Mouse (Mus musculus): ENCODE results near the gene Cldn17.

Cldn17 gene

DNA sequence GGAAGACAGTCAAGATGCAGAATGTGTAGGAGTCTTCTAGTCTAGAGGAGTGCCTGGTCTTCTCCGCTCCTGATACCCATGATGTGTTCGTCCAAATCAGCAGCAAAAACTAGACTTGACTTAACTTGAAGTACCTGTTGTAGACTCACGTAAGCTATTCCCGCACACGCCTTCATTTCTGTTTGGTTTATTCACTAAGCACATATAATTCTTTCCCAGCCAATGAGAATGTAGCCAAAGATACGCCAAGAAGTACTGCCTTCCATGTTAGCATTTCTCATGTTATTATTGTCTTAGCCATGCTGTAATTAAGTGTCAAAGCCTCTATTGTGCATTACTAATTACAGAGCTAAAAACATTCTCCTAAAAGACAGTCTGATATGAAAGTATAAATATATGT, at the start of gene Cldn17:
TSS of gene Cldn17 (minus strand) at position 101 of the 400 bp plus-strand sequence.
- in situ Hi-C loops (cut with MboI; ENCODE audit: unreplicated experiment in 2 of 2): no loop called here

DNA sequence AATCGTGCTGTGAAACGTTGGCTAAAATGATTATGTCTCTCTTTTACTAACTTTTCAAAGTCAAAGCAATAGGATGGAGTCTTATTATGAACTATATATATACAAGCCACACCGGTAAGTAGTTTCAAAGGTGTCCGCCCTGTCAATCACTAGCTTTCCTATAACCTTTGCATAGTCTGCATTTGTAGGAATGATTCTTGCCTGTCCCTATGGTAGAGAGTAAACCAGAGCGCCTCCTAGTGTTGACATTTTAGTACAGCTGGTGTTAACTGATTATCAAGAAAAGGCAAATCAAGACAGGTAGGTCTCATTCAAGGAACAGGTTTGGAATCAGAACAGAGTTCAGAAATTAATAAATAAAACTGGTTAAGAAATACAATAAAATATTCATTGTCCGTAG, 35.7 kb upstream of the Cldn17 start:
- in situ Hi-C loops (cut with MboI; ENCODE audit: unreplicated experiment in 2 of 2): no loop called here

DNA sequence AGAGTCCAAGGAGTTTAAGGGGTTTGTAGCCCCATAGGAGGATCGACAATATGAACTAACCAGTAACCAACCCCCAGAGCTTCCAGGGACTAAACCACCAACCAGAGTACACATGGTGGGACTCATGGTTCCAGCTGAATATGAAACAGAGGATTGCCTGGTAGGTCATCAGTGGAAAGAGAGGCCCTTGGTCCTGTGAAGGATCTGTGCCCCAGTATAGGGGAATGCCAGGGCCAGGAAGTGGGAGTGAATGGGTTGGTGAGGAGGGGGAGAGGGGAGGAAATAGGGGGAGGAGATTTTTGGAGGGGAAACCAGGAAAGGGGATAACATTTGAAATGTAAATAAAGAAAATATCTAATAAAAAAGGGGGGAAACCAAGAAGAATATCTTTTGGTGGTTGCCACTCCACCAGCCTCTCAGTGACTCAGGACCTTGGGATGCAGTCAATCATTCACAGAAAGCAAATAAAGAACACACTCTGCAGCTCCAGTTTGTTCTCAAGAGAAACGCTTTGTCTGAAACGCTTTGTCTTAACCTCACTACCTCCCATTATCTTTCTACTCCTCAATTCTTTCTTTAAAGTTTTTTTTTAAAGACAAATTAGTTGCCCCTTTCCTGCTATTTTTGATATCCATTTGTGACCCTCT, 33.2 kb upstream of the Cldn17 start:
- in situ Hi-C loops (cut with MboI; ENCODE audit: unreplicated experiment in 2 of 2): no loop called here

DNA sequence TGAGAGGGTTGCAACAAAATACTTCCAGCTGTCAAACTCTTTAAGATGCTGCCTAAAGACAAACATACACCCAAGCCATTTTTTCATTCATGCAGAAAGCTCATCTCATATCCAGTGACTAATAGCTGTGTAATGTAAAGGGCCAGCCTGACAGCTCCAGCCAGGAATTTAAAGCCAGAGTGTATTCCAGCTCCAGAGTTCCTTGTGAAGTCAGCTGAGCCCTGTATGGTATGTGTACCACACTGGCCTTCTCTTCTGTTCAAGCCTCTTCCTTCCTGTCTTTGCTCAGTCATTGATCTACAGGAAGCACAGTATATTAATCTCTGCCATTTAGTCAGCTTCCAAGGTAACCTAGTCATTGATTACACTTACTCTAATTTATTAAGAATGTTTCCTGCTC, 4.6 kb upstream of the Cldn17 start:
- in situ Hi-C loops (cut with MboI; ENCODE audit: unreplicated experiment in 2 of 2): no loop called here

DNA sequence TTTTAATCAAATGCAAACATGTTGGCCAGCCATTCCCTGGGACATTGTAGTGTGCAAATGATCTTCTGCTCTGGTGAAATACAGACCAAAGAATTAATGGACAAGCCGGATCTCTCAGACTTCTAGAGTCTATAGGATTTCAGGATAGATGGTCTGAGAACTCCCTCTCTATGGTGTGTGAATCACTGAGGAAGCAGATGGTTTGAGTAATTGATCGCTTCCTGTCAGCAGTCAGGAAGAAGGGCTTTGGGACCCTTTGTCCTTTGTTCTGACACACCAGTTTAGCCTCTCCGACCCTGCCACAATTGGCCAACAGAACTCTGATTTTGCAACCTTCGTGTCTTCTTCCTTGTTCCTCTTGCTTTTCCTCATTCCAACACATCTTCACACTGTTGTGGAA, 1.4 kb upstream of the Cldn17 start:
- in situ Hi-C loops (cut with MboI; ENCODE audit: unreplicated experiment in 2 of 2): no loop called here

DNA sequence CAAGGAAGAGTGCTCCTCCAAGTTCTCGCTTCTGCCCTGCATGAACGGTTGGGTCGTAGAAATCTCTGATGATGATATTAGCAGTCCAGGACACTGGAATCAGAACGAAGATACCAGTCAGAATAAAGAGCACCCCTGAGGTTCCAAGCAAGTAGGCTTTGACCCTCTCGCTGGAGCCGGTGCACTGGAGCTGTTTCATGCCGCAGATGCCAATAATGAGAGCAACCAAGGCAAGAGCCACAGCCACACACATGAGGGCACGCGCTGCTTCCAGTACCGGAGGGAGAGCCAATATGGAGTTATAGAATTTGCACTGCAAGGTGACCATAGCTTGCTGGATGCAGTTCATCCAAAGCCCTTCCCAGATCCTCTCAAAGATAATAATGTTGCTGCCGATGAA, 440 bp downstream of the Cldn17 start:
- in situ Hi-C loops (cut with MboI; ENCODE audit: unreplicated experiment in 2 of 2): no loop called here

DNA sequence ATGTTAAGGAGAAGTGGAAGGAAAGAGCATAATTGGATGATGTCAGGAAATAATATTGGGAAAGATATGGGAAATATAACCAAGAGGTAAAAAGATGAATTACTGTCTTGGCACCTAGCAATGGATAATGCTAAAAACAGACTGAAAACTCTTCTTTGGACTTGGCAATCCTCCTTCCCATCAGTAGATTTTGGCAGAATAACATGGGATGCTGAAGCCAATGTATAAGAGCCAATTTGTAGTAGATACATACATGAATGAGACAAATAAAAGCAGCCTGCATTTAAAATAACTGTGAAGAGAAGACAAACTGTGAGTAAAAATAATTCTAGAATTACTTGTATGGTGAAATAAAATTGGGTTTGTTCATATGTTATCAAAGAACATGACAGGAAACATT, 18.7 kb downstream of the Cldn17 start:
- in situ Hi-C loops (cut with MboI; ENCODE audit: unreplicated experiment in 2 of 2): no loop called here

DNA sequence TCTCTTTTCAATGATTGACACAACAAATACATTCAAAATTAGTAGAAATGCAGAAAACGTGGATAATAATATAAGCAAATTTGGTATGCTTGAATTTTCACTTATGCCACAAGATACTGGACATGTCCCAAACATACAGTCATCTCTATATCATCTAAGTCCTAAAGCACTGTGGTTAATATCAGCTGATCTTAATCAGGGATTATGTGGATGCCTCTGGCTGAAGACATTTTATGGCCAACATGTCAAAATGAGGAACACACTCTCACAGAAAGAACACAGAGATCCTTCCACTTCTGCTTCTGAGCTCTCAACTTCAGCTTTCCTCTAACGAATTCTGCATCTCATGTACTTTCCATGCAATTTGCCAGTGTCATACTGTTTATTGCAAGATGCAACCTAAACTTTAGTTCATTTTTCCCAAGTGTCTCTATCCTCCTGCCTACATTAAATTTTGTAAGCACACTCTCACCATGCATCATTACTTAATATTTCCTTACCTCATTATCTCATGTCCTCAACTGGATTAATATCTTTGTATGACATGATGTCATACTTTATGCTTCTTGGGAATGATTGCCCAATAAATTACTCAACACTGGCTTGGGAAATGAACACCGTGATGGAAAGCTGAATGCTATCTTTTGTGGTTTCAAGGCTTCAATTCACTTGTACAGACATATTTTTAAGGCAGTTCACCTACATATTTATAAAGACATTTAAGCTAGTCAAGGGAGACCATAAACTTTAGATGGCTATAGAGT, 26.6 kb downstream of the Cldn17 start:
- in situ Hi-C loops (cut with MboI; ENCODE audit: unreplicated experiment in 2 of 2): no loop called here

DNA sequence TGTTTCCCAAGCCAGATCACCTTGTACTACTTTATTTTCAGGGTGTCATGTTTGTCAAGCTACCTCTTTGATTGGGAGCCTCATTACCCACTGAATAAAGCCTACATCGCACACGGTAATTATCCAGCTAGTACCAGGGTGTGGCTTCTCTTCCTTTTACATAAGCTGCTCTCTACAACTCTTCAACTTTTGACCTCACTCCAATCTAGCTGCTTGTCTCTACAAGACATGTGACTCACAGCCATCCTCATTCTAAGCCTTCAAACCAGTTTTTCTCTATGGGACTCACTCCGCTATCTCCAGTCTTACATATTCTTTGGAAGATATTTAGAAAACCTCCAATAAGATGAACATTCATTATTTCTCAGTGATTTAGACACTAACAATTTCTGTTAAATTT, 43.5 kb downstream of the Cldn17 start:
- in situ Hi-C loops (cut with MboI; ENCODE audit: unreplicated experiment in 2 of 2): no loop called here

Measured in v-Abl transformed pro-B cells (cell line).